Mouse (Mus musculus) E14TG2a.4 (cell line): ENCODE data around the gene Gclc.

Source experiments
- CTCF ChIP-seq: conservative IDR thresholded peaks from 2 replicates; pipeline ENCODE4 v1.5.1; 2014; ENCODE audit warnings: low read length
- NANOG ChIP-seq: IDR thresholded peaks from 2 replicates; pipeline ENCODE4 v1.6.1; 2014; ENCODE audit warnings: borderline replicate concordance, low read length, mixed read lengths

- TF ChIP-seq NANOG: no peak
- peak; percentile 67 for TF ChIP-seq CTCF
Observed at GRCm38 (mm10) chr9:77802461-77802860, 48.1 kb downstream of the Gclc start.
